Mouse (Mus musculus) embryonic facial prominence, embryonic 13.5 days (tissue): ENCODE results near the gene Ahdc1. TPM values are rescaled to one million over a fixed set of nuclear protein-coding genes. Genes with fewer than 3 reads are reported as not detected.

ENCODE experiments used
- ATAC-seq: fragments of 200-750 bp; cut with Nextera tagmentation; 2 replicates; pipeline ENCODE4 v1.8.0; 2017; ENCODE audit warnings: low read depth; ENCODE audit not compliant: insufficient number of reproducible peaks, insufficient read depth, low FRiP score, low TSS enrichment
- H3K27ac ChIP-seq: fragments of 300-500 bp; sonication (generic); 2 replicates; pipeline ENCODE4 v1.5.1; 2015; ENCODE audit warnings: moderate library complexity, mild to moderate bottlenecking, inconsistent platforms
- H3K27me3 ChIP-seq: fragments of 300-500 bp; sonication (generic); 2 replicates; pipeline ENCODE4 v1.6.1; 2015; ENCODE audit warnings: mild to moderate bottlenecking, inconsistent platforms
- H3K36me3 ChIP-seq: fragments of 300-500 bp; sonication (generic); 2 replicates; pipeline ENCODE4 v1.6.1; 2015; ENCODE audit warnings: mild to moderate bottlenecking, inconsistent platforms
- H3K4me1 ChIP-seq: fragments of 300-500 bp; sonication (generic); 2 replicates; pipeline ENCODE4 v1.6.1; 2015; ENCODE audit warnings: inconsistent platforms
- H3K4me2 ChIP-seq: fragments of 300-500 bp; sonication (generic); 2 replicates; pipeline ENCODE4 v1.6.1; 2015; ENCODE audit warnings: moderate library complexity, mild to moderate bottlenecking, inconsistent platforms
- H3K4me3 ChIP-seq: fragments of 300-500 bp; sonication (generic); 2 replicates; pipeline ENCODE4 v1.5.1; 2015; ENCODE audit warnings: mild to moderate bottlenecking, inconsistent platforms
- H3K9ac ChIP-seq: fragments of 300-500 bp; sonication (generic); 2 replicates; pipeline ENCODE4 v1.6.1; 2015; ENCODE audit warnings: mild to moderate bottlenecking, inconsistent platforms
- H3K9me3 ChIP-seq: fragments of 300-500 bp; sonication (generic); 2 replicates; pipeline ENCODE4 v1.6.1; 2016; ENCODE audit warnings: inconsistent platforms
- WGBS: fragments of 180-500 bp; shearing (Covaris S2); methylation state at CpG from one replicate; pipeline ENCODE4 v1.1.7; 2015; ENCODE audit warnings: mixed read lengths; 5-methylcytosine and 5-hydroxymethylcytosine counted together
- polyA plus RNA-seq: library from polyadenylated mRNA; unstranded; fragments of >200 nt; fragmentation: Nextera tagmentation; extraction: Ambion mirVana; gene quantifications from 2 replicates; pipeline ENCODE4 v1.2.1, GENCODE M21; 2015

Gene Ahdc1
- polyA plus RNA-seq, 1 experiment from 2014 or later, result 12.8 TPM

DNA sequence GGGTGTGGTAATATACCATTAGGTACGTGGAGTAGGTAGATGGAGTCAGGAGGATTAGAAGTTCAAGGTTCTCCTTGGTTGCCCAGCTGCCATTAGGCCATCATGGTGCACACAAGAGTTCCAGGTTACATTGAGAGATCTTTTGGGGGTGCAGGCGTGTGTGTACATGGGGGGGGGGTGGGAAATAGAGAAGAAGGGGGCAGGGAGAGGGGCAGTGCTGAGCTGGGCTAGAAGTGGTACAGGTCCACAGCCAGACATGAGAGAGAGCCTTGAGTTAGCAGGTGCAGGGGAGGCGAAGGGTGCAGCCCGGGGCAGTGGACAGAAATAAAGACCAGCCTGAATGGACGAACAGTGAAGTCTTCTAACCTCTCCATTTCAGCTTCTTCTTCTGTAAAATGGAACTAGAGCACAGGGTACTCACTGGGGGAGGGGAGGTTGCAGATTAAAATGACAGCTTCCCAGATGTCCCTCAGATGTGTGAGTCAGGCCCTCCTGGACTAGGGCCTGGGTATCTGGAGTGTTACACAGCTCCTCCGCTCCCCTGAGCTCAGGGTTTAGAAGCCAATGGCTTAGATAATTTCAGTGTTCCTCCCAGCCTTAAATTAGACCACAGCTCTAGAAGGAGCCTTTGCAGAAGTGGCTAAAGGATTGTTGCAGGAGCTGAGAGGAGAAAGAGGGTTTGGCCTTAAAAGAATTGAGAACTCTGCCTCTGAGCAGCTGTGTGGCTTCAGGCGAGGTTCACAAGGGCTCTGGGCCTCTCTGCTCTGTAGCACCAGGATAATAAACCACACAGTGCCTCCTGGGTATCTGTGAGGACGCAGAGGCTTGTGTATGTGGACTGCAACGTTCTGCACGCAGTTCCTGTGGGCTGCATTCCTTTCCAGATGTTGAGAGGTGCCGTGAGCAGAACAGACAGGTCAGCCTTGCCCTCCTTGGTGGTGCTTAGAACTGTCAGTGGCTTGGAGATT lies 47.7 kb downstream of the Ahdc1 start:
- 62% methylated on average over 11 of the region's 11 CpGs for WGBS
- H3K27ac ChIP-seq, result no peak overlapping the region; the same call in 1 of the 2 replicates
- no peaks in the 10 kb centered on the region for H3K9me3 ChIP-seq
- no peak overlapping the region for H3K9ac ChIP-seq
- no peak overlapping the region for H3K4me2 ChIP-seq
- H3K4me3 ChIP-seq, result no peak overlapping the region
- H3K27me3 ChIP-seq, result no peaks in the 10 kb centered on the region
- H3K4me1 ChIP-seq, result peaks cover 60% of the 10 kb centered on the region
- H3K36me3 ChIP-seq, result peaks cover 68% of the 10 kb centered on the region
- ATAC-seq, result no peak

DNA sequence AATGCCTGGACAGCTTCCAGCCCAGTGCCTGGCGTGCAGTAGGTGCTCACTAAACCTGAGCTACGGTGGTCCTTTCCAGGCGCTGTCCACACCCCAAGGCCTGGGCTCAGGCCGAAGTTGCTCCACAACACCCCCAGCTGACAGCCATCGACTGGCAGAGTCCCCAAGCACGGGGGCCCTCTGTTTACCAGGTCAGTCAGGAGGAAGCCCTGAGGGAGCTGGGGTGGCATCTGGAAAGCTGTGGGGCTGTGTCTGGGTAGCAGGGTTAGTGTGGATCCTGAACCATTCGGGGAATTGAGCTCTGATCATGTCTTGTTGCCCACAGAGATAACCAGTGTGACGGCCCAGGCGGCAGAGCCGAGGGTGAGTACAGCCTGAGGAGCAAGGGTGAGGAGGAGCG lies 49.6 kb downstream of the Ahdc1 start:
- Histone ChIP-seq H3K9me3 (no peaks in the 10 kb centered on the region), H3K27ac (no peak overlapping the region), H3K4me3 (no peak overlapping the region), H3K36me3 (peaks cover 77% of the 10 kb centered on the region), H3K4me1 (peaks cover 41% of the 10 kb centered on the region), H3K9ac (no peak overlapping the region), H3K27me3 (no peaks in the 10 kb centered on the region), H3K4me2 (no peak overlapping the region)
- ATAC-seq, result no peak
- 93% methylated on average over 11 of the region's 11 CpGs for WGBS

DNA sequence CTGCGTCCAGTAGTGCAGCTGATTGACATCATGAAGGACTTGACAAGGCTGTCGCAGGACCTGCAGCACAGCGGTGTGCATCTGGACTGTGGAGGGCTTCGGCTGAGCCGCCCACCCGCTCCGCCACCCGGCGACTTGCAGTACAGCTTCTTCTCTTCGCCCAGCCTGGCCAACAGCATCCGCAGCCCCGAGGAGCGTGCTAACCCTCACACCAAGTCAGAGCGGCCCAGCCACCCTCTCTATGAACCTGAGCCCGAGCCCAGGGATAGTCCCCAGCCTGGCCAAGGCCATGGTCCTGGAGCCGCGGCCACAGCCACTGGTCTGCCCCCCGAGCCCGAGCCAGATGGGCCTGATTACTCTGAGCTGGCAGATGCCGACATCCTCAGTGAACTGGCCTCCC lies 50.7 kb downstream of the Ahdc1 start:
- no peaks in the 10 kb centered on the region for H3K27me3 ChIP-seq
- no peak overlapping the region for H3K9ac ChIP-seq
- no peak overlapping the region for H3K27ac ChIP-seq
- H3K36me3 ChIP-seq, result peaks cover 86% of the 10 kb centered on the region
- 89% methylated on average over 20 of the region's 20 CpGs for WGBS
- ATAC-seq, result no peak
- no peaks in the 10 kb centered on the region for H3K9me3 ChIP-seq
- peaks cover 30% of the 10 kb centered on the region for H3K4me1 ChIP-seq
- no peak overlapping the region for H3K4me2 ChIP-seq
- no peak overlapping the region for H3K4me3 ChIP-seq

DNA sequence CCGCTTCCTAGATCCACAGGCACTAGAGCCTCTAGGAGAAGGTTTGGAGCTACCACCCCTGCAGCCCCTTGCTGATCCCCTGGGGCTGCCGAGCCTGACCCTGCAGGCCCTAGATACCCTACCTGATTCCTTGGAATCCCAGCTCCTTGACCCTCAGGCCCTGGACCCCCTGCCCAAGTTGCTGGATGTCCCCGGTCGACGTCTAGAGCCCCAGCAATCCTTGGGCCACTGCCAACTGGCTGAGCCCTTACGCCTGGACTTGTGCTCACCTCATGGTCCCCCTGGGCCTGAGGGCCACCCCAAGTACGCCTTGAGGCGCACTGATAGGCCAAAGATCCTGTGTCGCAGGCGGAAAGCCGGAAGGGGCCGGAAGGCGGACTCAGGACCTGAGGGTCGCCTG lies 51.2 kb downstream of the Ahdc1 start:
- Histone ChIP-seq H3K27me3 (no peaks in the 10 kb centered on the region), H3K9me3 (no peaks in the 10 kb centered on the region), H3K9ac (no peak overlapping the region), H3K4me3 (no peak overlapping the region), H3K4me2 (no peak overlapping the region), H3K36me3 (peaks cover 91% of the 10 kb centered on the region), H3K27ac (no peak overlapping the region), H3K4me1 (peaks cover 26% of the 10 kb centered on the region)
- 87% methylated on average over 14 of the region's 14 CpGs for WGBS
- no peak for ATAC-seq

DNA sequence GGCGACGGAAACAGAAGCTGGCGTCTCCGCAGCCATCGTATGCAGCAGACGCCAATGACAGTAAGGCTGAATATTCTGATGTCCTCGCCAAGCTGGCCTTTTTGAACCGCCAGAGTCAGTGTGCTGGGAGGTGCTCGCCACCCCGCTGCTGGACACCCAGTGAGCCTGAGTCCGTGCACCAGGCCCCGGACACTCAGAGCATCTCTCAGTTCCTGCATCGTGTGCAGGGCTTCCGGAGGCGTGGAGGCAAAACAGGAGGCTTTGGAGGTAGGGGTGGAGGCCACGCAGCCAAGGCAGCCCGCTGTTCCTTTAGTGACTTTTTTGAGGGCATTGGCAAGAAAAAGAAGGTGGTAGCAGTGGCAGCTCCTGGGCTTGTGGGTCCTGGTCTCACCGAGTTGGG lies 52.1 kb downstream of the Ahdc1 start:
- Histone ChIP-seq H3K27ac (no peak overlapping the region), H3K4me3 (no peak overlapping the region), H3K4me1 (peaks cover 22% of the 10 kb centered on the region), H3K27me3 (no peaks in the 10 kb centered on the region), H3K9me3 (no peaks in the 10 kb centered on the region), H3K4me2 (no peak overlapping the region), H3K9ac (no peak overlapping the region), H3K36me3 (peaks cover 88% of the 10 kb centered on the region)
- no peak for ATAC-seq
- 93% methylated on average over 18 of the region's 18 CpGs for WGBS

DNA sequence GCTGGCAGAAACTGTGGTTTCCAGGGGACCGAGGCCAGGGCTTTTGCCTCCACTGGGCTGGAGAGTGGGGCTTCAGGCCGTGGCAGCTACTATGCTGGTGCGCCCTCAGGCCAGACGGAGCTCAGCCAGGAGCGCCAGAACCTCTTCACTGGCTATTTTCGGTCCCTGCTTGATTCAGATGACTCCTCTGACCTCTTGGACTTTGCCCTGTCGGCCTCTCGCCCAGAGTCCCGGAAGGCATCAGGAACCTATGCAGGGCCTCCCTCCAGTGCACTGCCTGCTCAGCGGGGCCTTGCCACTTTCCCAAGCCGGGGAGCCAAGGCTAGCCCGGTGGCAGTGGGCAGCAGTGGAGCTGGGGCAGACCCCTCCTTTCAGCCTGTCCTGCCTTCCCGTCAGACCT lies 52.7 kb downstream of the Ahdc1 start:
- Histone ChIP-seq H3K9me3 (no peaks in the 10 kb centered on the region), H3K9ac (no peak overlapping the region), H3K27me3 (no peaks in the 10 kb centered on the region), H3K4me3 (no peak overlapping the region), H3K4me2 (no peak overlapping the region), H3K27ac (no peak overlapping the region), H3K36me3 (peaks cover 93% of the 10 kb centered on the region), H3K4me1 (peaks cover 21% of the 10 kb centered on the region)
- ATAC-seq, result no peak
- 79% methylated on average over 12 of the region's 13 CpGs for WGBS

DNA sequence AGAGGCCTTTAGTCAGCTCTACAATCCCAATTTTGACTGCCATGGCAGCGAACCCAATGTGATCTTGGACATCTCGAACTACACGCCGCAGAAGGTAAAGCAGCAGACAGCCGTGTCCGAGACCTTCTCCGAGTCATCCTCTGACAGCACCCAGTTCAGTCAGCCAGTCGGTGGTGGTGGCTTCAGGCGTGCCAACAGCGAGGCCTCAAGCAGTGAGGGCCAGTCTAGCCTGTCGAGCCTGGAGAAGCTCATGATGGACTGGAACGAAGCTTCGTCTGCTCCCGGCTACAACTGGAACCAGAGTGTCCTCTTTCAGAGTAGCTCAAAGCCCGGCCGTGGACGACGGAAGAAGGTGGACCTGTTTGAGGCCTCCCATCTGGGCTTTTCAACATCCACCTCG lies 53.7 kb downstream of the Ahdc1 start:
- WGBS, result 93% methylated on average over 19 of the region's 19 CpGs

DNA sequence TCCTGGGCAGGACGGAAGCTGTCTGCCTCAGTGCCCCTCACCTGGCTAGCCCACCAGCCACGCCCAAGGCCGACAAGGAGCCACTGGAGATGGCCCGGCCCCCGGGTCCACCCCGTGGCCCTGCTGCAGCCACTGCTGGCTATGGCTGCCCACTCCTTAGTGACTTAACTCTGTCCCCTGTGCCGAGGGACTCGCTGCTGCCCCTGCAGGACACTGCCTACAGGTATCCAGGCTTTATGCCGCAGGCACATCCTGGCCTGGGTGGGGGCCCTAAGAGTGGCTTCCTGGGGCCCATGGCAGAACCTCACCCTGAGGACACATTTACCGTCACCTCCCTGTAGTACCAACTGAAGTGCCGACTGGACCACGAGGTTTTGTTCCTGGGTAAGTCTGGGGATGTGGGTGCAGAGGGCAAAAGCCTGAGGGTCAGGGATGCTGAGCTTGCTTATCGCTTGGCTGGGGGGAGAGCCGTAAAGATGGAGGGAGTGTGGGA lies 54.9 kb downstream of the Ahdc1 start:
- H3K27ac ChIP-seq, result no peak overlapping the region
- H3K9me3 ChIP-seq, result no peaks in the 10 kb centered on the region
- no peak overlapping the region for H3K4me3 ChIP-seq
- H3K4me1 ChIP-seq, result peaks cover 14% of the 10 kb centered on the region
- 96% methylated on average over 14 of the region's 14 CpGs for WGBS
- no peak overlapping the region for H3K9ac ChIP-seq
- H3K27me3 ChIP-seq, result no peaks in the 10 kb centered on the region
- ATAC-seq, result no peak
- no peak overlapping the region for H3K4me2 ChIP-seq
- H3K36me3 ChIP-seq, result peaks cover 94% of the 10 kb centered on the region

More for the DNA sequence above, 53.7 kb downstream of the Ahdc1 start:
- Histone ChIP-seq H3K4me2 (no peak overlapping the region), H3K9ac (no peak overlapping the region), H3K4me1 (peaks cover 15% of the 10 kb centered on the region), H3K36me3 (peaks cover 93% of the 10 kb centered on the region), H3K27me3 (no peaks in the 10 kb centered on the region), H3K27ac (no peak overlapping the region), H3K4me3 (no peak overlapping the region), H3K9me3 (no peaks in the 10 kb centered on the region)
- ATAC-seq, result no peak

DNA sequence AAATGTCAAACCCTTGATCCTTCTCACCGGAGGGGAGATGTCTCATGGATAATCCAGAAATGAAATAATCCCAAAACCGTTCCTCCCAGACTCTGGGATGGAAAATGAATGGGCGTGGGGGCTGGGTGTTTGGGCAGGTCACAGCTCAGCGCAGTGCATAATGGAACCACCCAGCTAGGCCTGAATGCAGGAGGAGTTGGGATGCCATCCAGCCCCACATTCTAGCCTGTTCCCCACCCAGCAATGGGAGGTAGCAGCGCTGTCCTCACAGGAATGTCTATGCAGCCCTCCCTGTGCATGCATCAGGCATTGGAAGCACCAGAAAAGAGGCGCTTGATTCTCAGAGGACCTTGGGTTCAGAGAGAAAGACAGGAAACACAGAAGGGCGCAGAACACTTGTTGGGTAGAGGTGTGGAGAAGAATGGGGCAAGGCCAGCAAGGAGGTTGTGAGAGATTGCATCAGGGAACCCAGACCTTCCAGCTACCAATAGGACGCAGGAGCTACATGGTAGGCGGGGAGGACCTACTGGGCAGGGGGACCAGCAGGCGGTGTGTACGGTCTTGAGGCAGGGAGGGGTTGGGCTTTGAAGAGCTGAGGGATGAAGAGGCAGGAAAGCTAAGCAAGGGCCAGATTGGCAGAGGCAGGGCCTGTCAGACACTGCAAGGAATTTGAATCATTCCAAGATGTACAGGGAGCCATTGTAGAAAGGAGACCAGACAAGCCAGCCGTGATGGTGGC lies 57.5 kb downstream of the Ahdc1 start:
- no peak for ATAC-seq
- no peaks in the 10 kb centered on the region for H3K27me3 ChIP-seq
- WGBS, result 82% methylated on average over 12 of the region's 12 CpGs

DNA sequence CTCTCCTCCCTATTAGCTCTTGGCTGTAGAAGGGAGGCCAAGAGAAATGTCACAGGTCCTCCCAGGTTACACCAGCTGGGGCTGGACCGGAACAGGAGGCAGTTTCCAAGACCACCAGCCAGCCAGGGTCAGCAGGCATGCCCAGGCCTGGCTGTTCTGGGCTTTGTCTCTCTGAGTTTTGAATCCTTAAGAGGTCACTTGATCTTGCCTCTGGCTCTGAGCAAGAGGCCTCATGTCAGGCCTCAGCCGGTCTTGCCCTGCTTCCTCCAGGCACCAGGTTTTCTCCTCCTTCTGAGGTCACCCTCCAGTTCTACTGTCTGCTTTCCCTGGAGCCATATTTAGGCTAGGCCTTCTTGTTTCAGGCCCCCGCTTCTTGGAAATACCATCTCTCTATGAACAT lies 59.3 kb downstream of the Ahdc1 start:
- H3K27me3 ChIP-seq, result no peaks in the 10 kb centered on the region
- 69% methylated on average over 3 of the region's 3 CpGs for WGBS
- H3K27ac ChIP-seq, result no peak overlapping the region
- H3K4me1 ChIP-seq, result peaks cover 36% of the 10 kb centered on the region
- ATAC-seq, result no peak
- H3K9ac ChIP-seq, result 0 out of 2 replicates have a peak overlapping the region, but pooled peaks have one; percentile 0
- peaks cover 93% of the 10 kb centered on the region for H3K36me3 ChIP-seq
- no peaks in the 10 kb centered on the region for H3K9me3 ChIP-seq
- H3K4me3 ChIP-seq, result no peak overlapping the region
- H3K4me2 ChIP-seq, result no peak overlapping the region

More for the DNA sequence above, 57.5 kb downstream of the Ahdc1 start:
- Histone ChIP-seq H3K4me1 (peaks cover 22% of the 10 kb centered on the region), H3K4me2 (no peak overlapping the region), H3K9ac (0 out of 2 replicates have a peak overlapping the region, but pooled peaks have one; percentile 21), H3K9me3 (no peaks in the 10 kb centered on the region), H3K4me3 (no peak overlapping the region), H3K27ac (0 out of 2 replicates have a peak overlapping the region, but pooled peaks have one; percentile 3), H3K36me3 (peaks cover 93% of the 10 kb centered on the region)

DNA sequence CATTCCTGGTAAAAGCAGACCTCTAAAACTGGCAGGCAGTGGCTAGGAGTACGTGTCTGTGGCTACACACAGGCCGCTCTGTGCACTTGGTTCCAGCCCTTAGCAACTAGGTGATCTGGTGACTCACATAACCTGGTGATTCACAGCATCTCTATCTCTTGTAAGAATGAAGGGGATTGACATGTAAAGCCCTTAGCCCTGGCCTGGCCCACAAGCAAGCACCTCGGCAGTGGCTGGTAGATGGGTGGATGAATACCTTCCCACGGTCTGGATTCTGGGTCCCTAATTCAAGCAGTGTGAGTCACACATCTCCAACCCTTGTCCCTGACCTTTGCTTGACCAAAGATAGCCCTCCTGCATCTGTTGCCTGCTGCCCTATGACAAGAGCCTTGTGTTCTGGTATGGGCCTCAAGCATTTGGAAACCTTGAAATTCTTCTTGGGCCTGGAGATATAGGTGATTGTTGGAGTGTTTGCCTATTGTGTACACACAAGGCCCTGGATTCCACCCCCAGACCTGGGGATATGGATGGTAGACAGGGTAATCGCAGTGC lies 59.8 kb downstream of the Ahdc1 start:
- H3K4me2 ChIP-seq, result no peak overlapping the region
- H3K9me3 ChIP-seq, result no peaks in the 10 kb centered on the region
- peaks cover 36% of the 10 kb centered on the region for H3K4me1 ChIP-seq
- H3K9ac ChIP-seq, result 0 out of 2 replicates have a peak overlapping the region, but pooled peaks have one; percentile 0
- no peak overlapping the region for H3K27ac ChIP-seq
- H3K4me3 ChIP-seq, result no peak overlapping the region
- H3K36me3 ChIP-seq, result peaks cover 93% of the 10 kb centered on the region
- ATAC-seq, result no peak
- no peaks in the 10 kb centered on the region for H3K27me3 ChIP-seq
- WGBS, result 91% methylated on average over 5 of the region's 5 CpGs
